Mouse (Mus musculus) kidney, adult 2 months (tissue): Measurements from ENCODE around the gene Stxbp1.

ENCODE experiments used
- CTCF ChIP-seq: fragments of 200-500 bp; conservative IDR thresholded peaks from 2 replicates; pipeline ENCODE4 v1.5.1; 2011; ENCODE audit warnings: low read depth, mild to moderate bottlenecking, control low read depth, low read length, moderate library complexity, mixed read lengths; ENCODE audit not compliant: insufficient read depth, insufficient read length
- POLR2A ChIP-seq: fragments of 200-500 bp; IDR thresholded peaks from one replicate; pipeline ENCODE4 v1.6.1; 2011; ENCODE audit warnings: low read depth, low read length, control low read depth

DNA sequence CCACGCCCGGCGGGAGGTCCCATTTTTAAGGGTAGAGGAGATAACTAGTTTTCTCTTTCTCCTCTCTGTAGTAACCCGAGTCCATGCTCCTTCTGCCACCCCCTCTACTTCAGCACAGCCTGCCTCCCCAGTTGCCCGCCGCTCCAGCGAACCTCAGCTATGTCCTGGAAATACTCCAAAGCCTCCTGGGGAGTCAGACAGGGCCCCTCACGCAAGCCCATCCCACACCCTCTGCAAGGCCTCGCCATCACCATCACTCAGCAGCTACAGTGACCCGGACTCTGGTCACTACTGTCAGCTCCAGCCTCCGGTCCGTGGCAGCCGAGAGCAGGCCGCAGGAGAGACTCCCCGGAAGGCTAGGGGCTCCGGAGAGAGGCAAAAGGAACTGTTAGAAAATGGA is 98.0 kb downstream of the Stxbp1 start:
- TF ChIP-seq CTCF (no peak), POLR2A (no peak)
